Mouse (Mus musculus) thymus, adult 2 months (tissue): Measurements from ENCODE around the gene Dync1h1.

ENCODE experiments used
- CTCF ChIP-seq: fragments of 200-500 bp; IDR thresholded peaks from 2 replicates; pipeline ENCODE4 v1.5.1; 2012; ENCODE audit warnings: mild to moderate bottlenecking, control low read depth, low read length, moderate library complexity, borderline replicate concordance; ENCODE audit not compliant: control insufficient read depth, poor library complexity, insufficient read depth; ENCODE audit errors: extremely low read depth
- POLR2A ChIP-seq: fragments of 200-500 bp; IDR thresholded peaks from 2 replicates; pipeline ENCODE4 v1.6.1; 2012; ENCODE audit warnings: mild to moderate bottlenecking, low read length, control low read depth, moderate library complexity; ENCODE audit not compliant: control insufficient read depth, poor library complexity, insufficient read depth; ENCODE audit errors: extremely low read depth

- TF ChIP-seq POLR2A (no peak), CTCF (no peak)
These were observed 94.5 kb downstream of the Dync1h1 start for GRCm38 (mm10) chr12:110695676-110696171.
